Mouse (Mus musculus) urinary bladder, postnatal 36 days (tissue): ENCODE data around the gene H2-Q6.
"Not testable (repeated sequence)": the region's sequence is repeated elsewhere in the genome, so short reads cannot be mapped to it uniquely, and the experiment has no call there.

Experiments
- DNase-seq, 2 experiments: peaks; one replicate each; pipeline ENCODE4 v3.0.0; 2022; ENCODE audit warnings: low spot score in 2 of 2, mixed read lengths in 1 of 2

H2-Q6 gene

GRCm38 (mm10) chr17:35424624-35425416 is at the start of gene H2-Q6:
H2-Q6 (plus strand) TSS chr17:35424850.
- peak in 1 of 2 experiments; percentile 51 for DNase-seq

- peak; percentile 92 to 94 for DNase-seq
Observed at GRCm38 (mm10) chr17:35379369-35379728, 45.3 kb upstream of the H2-Q6 start, which contains the start of gene H2-Q4. H2-Q4 (plus strand) TSS chr17:35379617.

- peak; percentile 23 to 28 for DNase-seq
Observed at GRCm38 (mm10) chr17:35379729-35380451, 44.8 kb upstream of the H2-Q6 start.

GRCm38 (mm10) chr17:35389796-35390195 is 34.9 kb upstream of the H2-Q6 start:
- not testable (repeated sequence) for DNase-seq

GRCm38 (mm10) chr17:35392671-35393070 is 32.0 kb upstream of the H2-Q6 start:
- not testable (repeated sequence) for DNase-seq

GRCm38 (mm10) chr17:35393864-35394800 is 30.5 kb upstream of the H2-Q6 start:
- DNase-seq, result not testable (repeated sequence)

- DNase-seq, result not testable (repeated sequence)
Observed at GRCm38 (mm10) chr17:35396956-35397355, 27.7 kb upstream of the H2-Q6 start.

- DNase-seq, result not testable (repeated sequence)
Observed at GRCm38 (mm10) chr17:35413057-35413456, 11.6 kb upstream of the H2-Q6 start.

- DNase-seq, result not testable (repeated sequence)
Observed at GRCm38 (mm10) chr17:35415273-35416129, 9.1 kb upstream of the H2-Q6 start.

- no peak for DNase-seq
Observed at GRCm38 (mm10) chr17:35418772-35419171, 5.9 kb upstream of the H2-Q6 start.

GRCm38 (mm10) chr17:35419564-35419963 is 5.1 kb upstream of the H2-Q6 start:
- DNase-seq, result not testable (repeated sequence)

- not testable (repeated sequence) for DNase-seq
Observed at GRCm38 (mm10) chr17:35420206-35420810, 4.3 kb upstream of the H2-Q6 start.

- not testable (repeated sequence) for DNase-seq
Observed at GRCm38 (mm10) chr17:35421331-35421730, 3.3 kb upstream of the H2-Q6 start.

- DNase-seq, result not testable (repeated sequence)
Observed at GRCm38 (mm10) chr17:35422360-35422759, 2.3 kb upstream of the H2-Q6 start.

GRCm38 (mm10) chr17:35423131-35423810 is 1.4 kb upstream of the H2-Q6 start:
- DNase-seq, result not testable (repeated sequence)

- DNase-seq, result not testable (repeated sequence)
Observed at GRCm38 (mm10) chr17:35424106-35424505, 544 bp upstream of the H2-Q6 start.

GRCm38 (mm10) chr17:35425474-35425873 is 824 bp downstream of the H2-Q6 start:
- not testable (repeated sequence) for DNase-seq

- DNase-seq, result not testable (repeated sequence)
Observed at GRCm38 (mm10) chr17:35428883-35429282, 4.2 kb downstream of the H2-Q6 start.

GRCm38 (mm10) chr17:35430671-35431070 is 6.0 kb downstream of the H2-Q6 start:
- DNase-seq, result not testable (repeated sequence)
